9 mouse cellular contexts compared by ENCODE assay signal in genomic region chr6:16221002-16221627, GRCm38 (mm10).
A peak's percentile ranks its signal among the peaks of the same experiment; 100 is the strongest.
DNase-seq lines count a peak whose midpoint lies in the region; ATAC-seq and TF ChIP-seq lines count a peak whose summit lies in the region.
"Had no signal": no experiment of that assay in that cellular context is flagged by ENCODE, and none has a peak within 500 bp of the region (broad histone marks: within the 10 kb centered on the region; RNA-seq: fewer than 3 reads in every experiment).

No protein-coding gene starts in this region.

- WGBS in heart, adult 2 months, result 21% methylated on average over 3 of the region's 3 CpGs
- WGBS in heart, embryonic 10.5 days, result 43% methylated on average over 3 of the region's 3 CpGs
- WGBS in neural tube, embryonic 11.5 days, result 45% methylated on average over 3 of the region's 3 CpGs

- H3K9me3 ChIP-seq in heart, embryonic 10.5 days, result no peaks in the 10 kb centered on the region
- no peaks in the 10 kb centered on the region for H3K9me3 ChIP-seq in neural tube, embryonic 11.5 days (ENCODE audit: control insufficient read depth, low read length)
- H3K9me3 ChIP-seq: neural tube, embryonic 12.5 days had no signal

- no peaks in the 10 kb centered on the region for H3K79me2 ChIP-seq in heart, adult 2 months (replicated peaks; ENCODE audit: control insufficient read depth, insufficient read depth, low read length)

- no peak overlapping the region for H3K9ac ChIP-seq in heart, adult 2 months (ENCODE audit: low read depth, low read length)
- no peak overlapping the region for H3K9ac ChIP-seq in neural tube, embryonic 11.5 days (ENCODE audit: low read length)
- H3K9ac ChIP-seq: neural tube, embryonic 12.5 days had no signal

- no peak for TF ChIP-seq EP300 in heart, adult 2 months (IDR thresholded peaks at IDR 0.05; ENCODE audit: insufficient read depth, low read depth, low read length)

- no peak overlapping the region for H3K27ac ChIP-seq in heart, adult 2 months
- H3K27ac ChIP-seq in heart, embryonic 10.5 days, result no peak overlapping the region
- no peak overlapping the region for H3K27ac ChIP-seq in neural tube, embryonic 11.5 days (ENCODE audit: low read depth, low read length)
- H3K27ac ChIP-seq: neural tube, embryonic 12.5 days had no signal

- no peaks in the 10 kb centered on the region; the same call in 1 of the 2 replicates for H3K4me1 ChIP-seq in heart, adult 2 months (ENCODE audit: control insufficient read depth, insufficient read depth, low read length)
- no peaks in the 10 kb centered on the region for H3K4me1 ChIP-seq in heart, embryonic 10.5 days
- H3K4me1 ChIP-seq in neural tube, embryonic 11.5 days (ENCODE audit: control insufficient read depth, insufficient read depth, low read length), result no peaks in the 10 kb centered on the region
- H3K4me1 ChIP-seq: neural tube, embryonic 12.5 days had no signal

- TF ChIP-seq CTCF in heart, adult 2 months (IDR thresholded peaks at IDR 0.05), result peak; percentile 68

- DNase-seq in heart, adult 2 months, result no peak
- DNase-seq in heart, embryonic 10.5 days (ENCODE audit: low spot score), result no peak
- peak; percentile 52 for DNase-seq in A20 (ENCODE audit: low read depth, low spot score)
- peak; percentile 15 to 46 for DNase-seq in adrenal gland, postnatal 36 days
- DNase-seq in left cerebral cortex, adult 18-20 months (ENCODE audit: low spot score in 2 of 2), result peak; percentile 40 to 52
- peak; percentile 27 for DNase-seq in neural tube, embryonic 11.5 days (ENCODE audit: low spot score)
- no peak for DNase-seq in thymus, postnatal 10 days (ENCODE audit: low spot score in 2 of 2)

- intact Hi-C loops in heart, adult 2 months (cut with DNase I), result loop anchor here (2.0 to 5.0 kb wide), 2 partner anchors 1324 to 1379 kb away; no protein-coding TSS in a partner anchor

- no peak for TF ChIP-seq POLR2A in heart, adult 2 months (IDR thresholded peaks at IDR 0.05; ENCODE audit: insufficient read depth, low read depth, low read length)

- H3K4me3 ChIP-seq in heart, adult 2 months, result no peak overlapping the region
- no peak overlapping the region for H3K4me3 ChIP-seq in heart, embryonic 10.5 days
- no peak overlapping the region for H3K4me3 ChIP-seq in neural tube, embryonic 11.5 days (ENCODE audit: low read depth, low read length)
- H3K4me3 ChIP-seq: neural tube, embryonic 12.5 days had no signal

- no peaks in the 10 kb centered on the region for H3K36me3 ChIP-seq in heart, adult 2 months (ENCODE audit: control insufficient read depth, insufficient read depth, low read length)
- no peaks in the 10 kb centered on the region for H3K36me3 ChIP-seq in heart, embryonic 10.5 days
- no peaks in the 10 kb centered on the region for H3K36me3 ChIP-seq in neural tube, embryonic 11.5 days (ENCODE audit: control insufficient read depth, insufficient read depth, low read length)
- H3K36me3 ChIP-seq: neural tube, embryonic 12.5 days had no signal

- ATAC-seq in granulocyte monocyte progenitor cell, adult 5-6 weeks (replicated peaks; ENCODE audit: poor library complexity, severe bottlenecking), result peak; percentile 87
- no peak for ATAC-seq in neural tube, embryonic 11.5 days (ENCODE audit: insufficient read depth, low FRiP score, low TSS enrichment)

- no peaks in the 10 kb centered on the region for H3K27me3 ChIP-seq in heart, adult 2 months (ENCODE audit: control insufficient read depth, insufficient read depth, low read length)
- H3K27me3 ChIP-seq in heart, embryonic 10.5 days (ENCODE audit: insufficient read depth, poor library complexity, severe bottlenecking), result no peaks in the 10 kb centered on the region
- H3K27me3 ChIP-seq in neural tube, embryonic 11.5 days (ENCODE audit: control insufficient read depth, insufficient read depth, low read length), result no peaks in the 10 kb centered on the region
- H3K27me3 ChIP-seq: neural tube, embryonic 12.5 days had no signal

- no peak overlapping the region for H3K4me2 ChIP-seq in neural tube, embryonic 11.5 days (ENCODE audit: low read depth)
- H3K4me2 ChIP-seq: neural tube, embryonic 12.5 days had no signal

Comparison
In these comparisons a context has a peak if more than half of its experiments do, and no peak if none do; other contexts are left out.
1. DNase-seq: peak in A20 (single experiment), adrenal gland, postnatal 36 days (2 of 2), left cerebral cortex, adult 18-20 months (2 of 2) and neural tube, embryonic 11.5 days (single experiment); none in heart, adult 2 months (0 of 2), heart, embryonic 10.5 days (single experiment) and thymus, postnatal 10 days (0 of 2).